Mouse (Mus musculus) MEL (cell line): Measurements from ENCODE around the gene Plekhg2. TPM values are rescaled to one million over a fixed set of nuclear protein-coding genes. Genes with fewer than 3 reads are reported as not detected.
"Not testable (repeated sequence)": the region's sequence is repeated elsewhere in the genome, so short reads cannot be mapped to it uniquely, and the experiment has no call there.

Experiments used
- DNase-seq: peaks from one replicate; pipeline ENCODE4 v3.0.0; 2011; ENCODE audit warnings: low read depth, low spot score
- H3K27ac ChIP-seq: 2 replicates; pipeline ENCODE4 v1.5.1; 2012; ENCODE audit warnings: low read depth, mild to moderate bottlenecking, control low read depth, low read length, moderate library complexity; ENCODE audit not compliant: control insufficient read depth
- H3K27me3 ChIP-seq, 2 experiments: fragments of 150-350 bp in 1 of 2; sonication (generic) in 1 of 2; 2 replicates each; pipeline ENCODE4 v1.6.1; 2012; ENCODE audit warnings: low read length in 2 of 2, mild to moderate bottlenecking in 2 of 2, improper control_type of control experiment in 1 of 2, moderate library complexity in 1 of 2; ENCODE audit not compliant: insufficient read depth in 2 of 2, control insufficient read depth in 1 of 2
- H3K36me3 ChIP-seq, 2 experiments: 2 replicates each; pipeline ENCODE4 v1.6.1; 2012 to 2014; ENCODE audit warnings: low read length in 2 of 2, improper control_type of control experiment in 1 of 2, inconsistent platforms in 1 of 2, mild to moderate bottlenecking in 1 of 2; ENCODE audit not compliant: insufficient read depth in 2 of 2, control insufficient read depth in 1 of 2
- H3K4me1 ChIP-seq, 2 experiments: fragments of 150-350 bp in 1 of 2; sonication (generic) in 1 of 2; 2 replicates each; pipeline ENCODE4 v1.6.1; 2012; ENCODE audit warnings: low read length in 2 of 2, improper control_type of control experiment in 1 of 2, mild to moderate bottlenecking in 1 of 2; ENCODE audit not compliant: insufficient read depth in 2 of 2, control insufficient read depth in 1 of 2
- H3K4me3 ChIP-seq, 2 experiments: fragments of 150-350 bp in 1 of 2; sonication (generic) in 1 of 2; 2 replicates each; pipeline ENCODE4 v1.5.1; 2012; ENCODE audit warnings: low read depth in 2 of 2, low read length in 2 of 2, mild to moderate bottlenecking in 2 of 2, moderate library complexity in 2 of 2, control low read depth in 1 of 2, improper control_type of control experiment in 1 of 2; ENCODE audit not compliant: control insufficient read depth in 1 of 2, insufficient read depth in 1 of 2
- H3K79me2 ChIP-seq: 2 replicates; pipeline ENCODE4 v1.6.1; 2012; ENCODE audit warnings: mild to moderate bottlenecking, low read length, moderate library complexity; ENCODE audit not compliant: control insufficient read depth, poor library complexity, insufficient read depth
- H3K9ac ChIP-seq: 2 replicates; pipeline ENCODE4 v1.6.1; 2012; ENCODE audit warnings: low read depth, mild to moderate bottlenecking, control low read depth, low read length, moderate library complexity; ENCODE audit not compliant: control insufficient read depth, poor library complexity, severe bottlenecking
- H3K9me3 ChIP-seq: fragments of 150-350 bp; sonication (generic); replicated peaks from 2 replicates; pipeline ENCODE4 v1.6.1; 2012; ENCODE audit warnings: mild to moderate bottlenecking, low read length, improper control_type of control experiment, moderate library complexity; ENCODE audit not compliant: insufficient read depth
- BHLHE40 ChIP-seq: IDR thresholded peaks from 2 replicates; pipeline ENCODE4 v1.6.1; 2012; ENCODE audit warnings: low read depth, mild to moderate bottlenecking, inconsistent platforms, low read length, improper control_type of control experiment, borderline replicate concordance
- CHD1 ChIP-seq: IDR thresholded peaks from 2 replicates; pipeline ENCODE4 v1.6.1; 2012; ENCODE audit warnings: low read depth, mild to moderate bottlenecking, inconsistent platforms, low read length, improper control_type of control experiment
- CTCF ChIP-seq, 3 experiments: IDR thresholded peaks in 2 of 3; conservative IDR thresholded peaks in 1 of 3; 2 replicates each; pipeline ENCODE4 v1.5.1; 2011 to 2012; ENCODE audit warnings: low read length in 3 of 3, low read depth in 2 of 3, mild to moderate bottlenecking in 2 of 3, improper control_type of control experiment in 1 of 3, inconsistent platforms in 1 of 3, mixed read lengths in 1 of 3, moderate library complexity in 1 of 3; ENCODE audit not compliant: control insufficient read depth in 1 of 3, insufficient read depth in 1 of 3, poor library complexity in 1 of 3, severe bottlenecking in 1 of 3
- E2F4 ChIP-seq: IDR thresholded peaks from 2 replicates; pipeline ENCODE4 v1.6.1; 2011; ENCODE audit warnings: low read depth, low read length, improper control_type of control experiment, borderline replicate concordance
- EP300 ChIP-seq, 2 experiments: IDR thresholded peaks; 2 replicates each; pipeline ENCODE4 v1.6.1; 2011; ENCODE audit warnings: improper control_type of control experiment in 2 of 2, low read length in 2 of 2, low read depth in 1 of 2, mild to moderate bottlenecking in 1 of 2
- ETS1 ChIP-seq: IDR thresholded peaks from 2 replicates; pipeline ENCODE4 v1.6.1; 2012; ENCODE audit warnings: low read depth, mild to moderate bottlenecking, inconsistent platforms, low read length, improper control_type of control experiment, moderate library complexity
- HCFC1 ChIP-seq: IDR thresholded peaks from 2 replicates; pipeline ENCODE4 v1.6.1; 2012; ENCODE audit warnings: low read depth, mild to moderate bottlenecking, inconsistent platforms, low read length, improper control_type of control experiment, moderate library complexity
- MEF2A ChIP-seq: IDR thresholded peaks from 2 replicates; pipeline ENCODE4 v1.6.1; 2014; ENCODE audit warnings: low read depth, mild to moderate bottlenecking, inconsistent platforms, low read length, improper control_type of control experiment; ENCODE audit not compliant: poor library complexity, insufficient replicate concordance, severe bottlenecking; ENCODE audit errors: extremely low read depth
- MXI1 ChIP-seq: IDR thresholded peaks from 2 replicates; pipeline ENCODE4 v1.6.1; 2011; ENCODE audit warnings: mild to moderate bottlenecking, low read depth, low read length, improper control_type of control experiment
- MYB ChIP-seq: IDR thresholded peaks from 2 replicates; pipeline ENCODE4 v1.6.1; 2011; ENCODE audit warnings: mild to moderate bottlenecking, low read depth, low read length, improper control_type of control experiment
- MYC ChIP-seq: IDR thresholded peaks from 2 replicates; pipeline ENCODE4 v1.6.1; 2011; ENCODE audit warnings: low read depth, mild to moderate bottlenecking, low read length, improper control_type of control experiment, moderate library complexity
- NRF1 ChIP-seq: IDR thresholded peaks from 2 replicates; pipeline ENCODE4 v1.6.1; 2014; ENCODE audit warnings: low read depth, mild to moderate bottlenecking, inconsistent platforms, low read length, improper control_type of control experiment, moderate library complexity; ENCODE audit not compliant: poor library complexity, insufficient read depth, severe bottlenecking
- POLR2AphosphoS2 ChIP-seq: IDR thresholded peaks from 2 replicates; pipeline ENCODE4 v1.6.1; 2011; ENCODE audit warnings: low read length, improper control_type of control experiment
- POLR2AphosphoS5 ChIP-seq: IDR thresholded peaks from 2 replicates; pipeline ENCODE4 v1.6.1; 2012; ENCODE audit warnings: low read depth, borderline replicate concordance, mild to moderate bottlenecking, inconsistent platforms, low read length, moderate library complexity, mixed read lengths
- RAD21 ChIP-seq: IDR thresholded peaks from 2 replicates; pipeline ENCODE4 v1.6.1; 2011; ENCODE audit warnings: mild to moderate bottlenecking, low read depth, low read length, improper control_type of control experiment
- RCOR1 ChIP-seq: IDR thresholded peaks from 2 replicates; pipeline ENCODE4 v1.6.1; 2012; ENCODE audit warnings: low read depth, mild to moderate bottlenecking, inconsistent platforms, low read length, improper control_type of control experiment
- TBP ChIP-seq: IDR thresholded peaks from 2 replicates; pipeline ENCODE4 v1.8.0; 2011; ENCODE audit warnings: low read depth, low read length, improper control_type of control experiment
- TCF12 ChIP-seq: IDR thresholded peaks from 2 replicates; pipeline ENCODE4 v1.6.1; 2014; ENCODE audit warnings: low read depth, mild to moderate bottlenecking, inconsistent platforms, low read length, improper control_type of control experiment, moderate library complexity
- UBTF ChIP-seq: IDR thresholded peaks from 2 replicates; pipeline ENCODE4 v1.6.1; 2012; ENCODE audit warnings: low read depth, mild to moderate bottlenecking, inconsistent platforms, low read length, improper control_type of control experiment, moderate library complexity, borderline replicate concordance; ENCODE audit not compliant: insufficient read depth
- USF1 ChIP-seq: IDR thresholded peaks from 2 replicates; pipeline ENCODE4 v1.6.1; 2014; ENCODE audit warnings: low read depth, mild to moderate bottlenecking, inconsistent platforms, low read length, improper control_type of control experiment, moderate library complexity
- USF2 ChIP-seq, 2 experiments: IDR thresholded peaks; 2 replicates each; pipeline ENCODE4 v1.6.1; 2011 to 2012; ENCODE audit warnings: improper control_type of control experiment in 2 of 2, low read length in 2 of 2, borderline replicate concordance in 1 of 2, inconsistent platforms in 1 of 2, low read depth in 1 of 2, mild to moderate bottlenecking in 1 of 2; ENCODE audit not compliant: insufficient read depth in 1 of 2
- ZC3H11A ChIP-seq: IDR thresholded peaks from 2 replicates; pipeline ENCODE4 v1.6.1; 2012; ENCODE audit warnings: low read depth, mild to moderate bottlenecking, inconsistent platforms, low read length, improper control_type of control experiment
- ZKSCAN1 ChIP-seq: IDR thresholded peaks from 2 replicates; pipeline ENCODE4 v1.6.1; 2012; ENCODE audit warnings: low read depth, mild to moderate bottlenecking, inconsistent platforms, low read length, improper control_type of control experiment, moderate library complexity
- ZMIZ1 ChIP-seq: IDR thresholded peaks from 2 replicates; pipeline ENCODE4 v1.6.1; 2012; ENCODE audit warnings: low read depth, mild to moderate bottlenecking, inconsistent platforms, low read length, improper control_type of control experiment, moderate library complexity
- polyA plus RNA-seq, 2 experiments: library from polyadenylated mRNA; stranded (reverse) in 1 of 2; unstranded in 1 of 2; fragments of >175 nt in 1 of 2; fragments of >200 nt in 1 of 2; gene quantifications; 2 replicates each; pipeline versions ENCODE4 v1.2.1 to v1.2.4; 2012; ENCODE audit warnings: low replicate concordance in 2 of 2, low read depth in 1 of 2; ENCODE audit not compliant: insufficient read length in 2 of 2, insufficient read depth in 1 of 2, missing spikeins in 1 of 2
- total RNA-seq: library from RNA; depleted of rRNA; stranded (reverse); fragments of 300-350 nt; gene quantifications from 2 replicates; pipeline ENCODE4 v1.2.3, GENCODE M21; 2012

Plekhg2 gene
- total and polyA plus RNA-seq, 3 experiments, result 1.1 to 9.2 TPM; not detected in 1

- H3K4me3 ChIP-seq, H3K9me3 ChIP-seq, H3K9ac ChIP-seq, H3K27me3 ChIP-seq, H3K27ac ChIP-seq, H3K79me2 ChIP-seq: not testable (repeated sequence)
- TF ChIP-seq USF1 (peak; percentile 57; the same call in 1 of the 2 replicates), TBP (peak; percentile 93)
- DNase-seq, result peak; percentile 18
- H3K36me3 ChIP-seq, result peaks cover 0 to 16% of the 10 kb centered on the region in 2 experiments; a peak in 2 of 4 replicates
- H3K4me1 ChIP-seq, result peaks cover 2 to 21% of the 10 kb centered on the region in 2 experiments; a peak in 3 of 4 replicates
Measured at GRCm38 (mm10) chr7:28387384-28387783, 15.0 kb upstream of the Plekhg2 start.

GRCm38 (mm10) chr7:28386877-28387276, 14.5 kb upstream of the Plekhg2 start:
- H3K27me3 ChIP-seq, H3K9ac ChIP-seq, DNase-seq, H3K4me3 ChIP-seq, H3K27ac ChIP-seq, H3K9me3 ChIP-seq, H3K79me2 ChIP-seq: not testable (repeated sequence)
- Histone ChIP-seq H3K4me1 (peaks cover 2 to 23% of the 10 kb centered on the region in 2 experiments; a peak in 3 of 4 replicates), H3K36me3 (peaks cover 0 to 16% of the 10 kb centered on the region in 2 experiments; a peak in 2 of 4 replicates)

DNA sequence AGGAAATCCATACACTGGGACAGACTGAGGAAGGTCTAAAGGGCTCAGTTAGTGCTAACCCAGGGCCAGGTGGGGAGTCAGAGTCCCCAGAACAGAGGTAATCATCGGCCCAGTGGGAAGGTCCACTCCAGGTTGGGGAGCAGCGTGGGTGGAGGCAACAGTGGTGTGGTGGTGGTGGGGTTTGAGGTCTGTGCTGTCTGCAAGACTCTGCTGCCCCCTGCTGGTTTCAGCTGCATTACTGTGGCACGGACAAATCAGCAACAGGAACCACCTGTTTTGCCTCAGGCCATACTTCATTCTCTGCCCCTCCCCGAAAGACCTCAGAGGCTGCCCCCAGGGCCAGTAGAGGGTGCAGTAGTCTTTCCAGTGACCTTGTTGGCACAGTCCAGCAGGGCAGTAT, 14.1 kb upstream of the Plekhg2 start:
- peak; percentile 85 for DNase-seq
- H3K9ac ChIP-seq, result no peak overlapping the region
- H3K4me1 ChIP-seq, result peaks cover 2 to 19% of the 10 kb centered on the region in 2 experiments; a peak in 3 of 4 replicates
- peaks cover 0 to 12% of the 10 kb centered on the region in 2 experiments; a peak in 2 of 4 replicates for H3K36me3 ChIP-seq
- H3K79me2 ChIP-seq, result peaks cover 2% of the 10 kb centered on the region
- H3K9me3 ChIP-seq, result no peaks in the 10 kb centered on the region
- no peak overlapping the region for H3K4me3 ChIP-seq
- H3K27ac ChIP-seq, result no peak overlapping the region
- no peaks in the 10 kb centered on the region for H3K27me3 ChIP-seq
- TF ChIP-seq NRF1 (no peak), MYC (no peak), MXI1 (peak; percentile 51; the same call in 1 of the 2 replicates), USF1 (no peak), MEF2A (no peak), POLR2AphosphoS2 (no peak), HCFC1 (no peak), POLR2AphosphoS5 (no peak), ETS1 (no peak), UBTF (no peak), ZMIZ1 (no peak), RCOR1 (no peak), ZKSCAN1 (no peak), MYB (no peak), TBP (no peak), CTCF (IDR thresholded peaks at IDR 0.05 in 2 of 3, conservative IDR thresholded peaks at IDR 0.05 in 1 of 3; ENCODE audit: control insufficient read depth in 1 of 3, insufficient read depth in 1 of 3, low read depth in 2 of 3, low read length in 3 of 3, poor library complexity in 1 of 3, severe bottlenecking in 1 of 3) (peak; percentile 84 to 93 (median 90)), E2F4 (no peak), TCF12 (no peak), EP300 (IDR thresholded peaks at IDR 0.05; ENCODE audit: low read depth in 1 of 2, low read length in 2 of 2) (no peak), RAD21 (peak; percentile 88), USF2 (IDR thresholded peaks at IDR 0.05; ENCODE audit: borderline replicate concordance in 1 of 2, insufficient read depth in 1 of 2, low read depth in 1 of 2, low read length in 2 of 2) (no peak), BHLHE40 (0 out of 2 replicates have a peak, but pooled peaks have one; percentile 24), CHD1 (no peak), ZC3H11A (peak; percentile 90)
